Mouse (Mus musculus): ENCODE measurements around the gene Trex1. TPM values are rescaled to one million over a fixed set of nuclear protein-coding genes. Genes with fewer than 3 reads are reported as not detected.

Gene Trex1
- polyA plus RNA-seq, 1 experiment from 2014 or later, result 15.3 TPM

GRCm38 (mm10) chr9:109081749-109082123 is 22.2 kb upstream of the Trex1 start:
- Histone ChIP-seq H3K27me3 (ENCODE audit: control insufficient read depth, insufficient read depth, low read length) (no peaks in the 10 kb centered on the region), H3K4me1 (ENCODE audit: control insufficient read depth, insufficient read depth, low read length) (peaks cover 15% of the 10 kb centered on the region), H3K4me3 (replicated peaks; ENCODE audit: low read depth, low read length) (peak overlapping the region; percentile 80), H3K27ac (replicated peaks; ENCODE audit: low read depth, low read length) (peak overlapping the region; percentile 66; the same call in 1 of the 2 replicates), H3K4me2 (ENCODE audit: low read length) (peak overlapping the region; percentile 89), H3K36me3 (ENCODE audit: control insufficient read depth, insufficient read depth, low read length) (peaks cover 12% of the 10 kb centered on the region; the same call in 1 of the 2 replicates), H3K9ac (replicated peaks; ENCODE audit: low read length) (peak overlapping the region; percentile 86), H3K9me3 (ENCODE audit: control insufficient read depth, low read length) (no peaks in the 10 kb centered on the region)
- WGBS, result 7% methylated on average over 11 of the region's 11 CpGs
- DNase-seq, result no peak
- 0 out of 2 replicates have a peak, but pooled peaks have one; percentile 19 for ATAC-seq (ENCODE audit: low FRiP score, low TSS enrichment)

GRCm38 (mm10) chr9:109080516-109080915 is 21.0 kb upstream of the Trex1 start:
- Histone ChIP-seq H3K27ac (replicated peaks; ENCODE audit: low read depth, low read length) (no peak overlapping the region), H3K4me1 (ENCODE audit: control insufficient read depth, insufficient read depth, low read length) (peaks cover 15% of the 10 kb centered on the region), H3K36me3 (ENCODE audit: control insufficient read depth, insufficient read depth, low read length) (peaks cover 12% of the 10 kb centered on the region; the same call in 1 of the 2 replicates), H3K9ac (replicated peaks; ENCODE audit: low read length) (no peak overlapping the region), H3K4me3 (replicated peaks; ENCODE audit: low read depth, low read length) (no peak overlapping the region), H3K9me3 (ENCODE audit: control insufficient read depth, low read length) (no peaks in the 10 kb centered on the region), H3K4me2 (ENCODE audit: low read length) (no peak overlapping the region), H3K27me3 (ENCODE audit: control insufficient read depth, insufficient read depth, low read length) (no peaks in the 10 kb centered on the region)
- ATAC-seq (ENCODE audit: low FRiP score, low TSS enrichment) (no peak), DNase-seq (no peak)
- 98% methylated on average over 3 of the region's 3 CpGs for WGBS

DNA sequence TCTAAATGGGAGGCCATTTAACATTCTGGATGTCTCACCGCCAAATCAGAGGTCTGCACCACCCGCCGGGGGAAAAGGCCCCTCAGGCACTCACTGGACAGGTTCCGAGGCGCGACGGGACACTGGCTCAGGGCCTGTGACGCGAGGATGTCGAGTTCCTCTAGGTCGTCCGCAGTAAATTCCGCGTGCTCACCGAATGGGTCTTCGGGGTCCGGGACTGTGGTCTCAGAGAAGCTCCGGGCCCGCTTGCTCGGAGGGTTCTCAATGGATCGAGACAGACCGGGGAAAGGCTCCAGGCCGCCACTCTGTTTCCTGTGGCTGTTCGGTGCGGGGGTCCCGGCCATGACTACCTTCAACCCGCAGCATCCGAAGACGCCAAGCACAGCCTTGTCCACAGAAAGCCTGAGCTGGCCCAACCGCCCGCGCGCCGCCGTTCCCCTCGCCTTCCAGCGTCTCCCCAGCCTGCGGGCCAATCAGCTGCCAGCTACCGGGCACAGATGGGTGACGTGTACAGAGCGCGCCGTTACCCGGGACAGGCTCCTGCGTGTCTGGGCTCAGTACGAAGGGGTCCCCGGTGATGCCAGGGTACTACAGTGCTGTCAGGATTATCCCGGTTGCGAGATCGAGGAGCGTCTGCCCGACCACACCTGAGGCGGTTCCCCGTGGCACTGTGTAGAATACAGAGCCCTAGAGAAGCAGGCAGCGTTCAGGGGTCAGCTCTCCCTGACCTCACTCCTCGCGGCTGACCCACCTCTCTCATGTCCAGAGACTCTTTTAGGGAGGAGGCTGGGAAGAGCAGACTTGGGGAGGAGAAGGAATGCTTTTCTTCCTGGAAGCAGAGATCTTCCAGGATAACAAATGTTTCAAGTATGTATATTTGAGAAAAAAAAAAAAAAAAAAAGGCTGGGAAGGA is 14.4 kb upstream of the Trex1 start, which contains the start of gene Atrip:
TSS of gene Atrip (minus strand) at position 464 of the 913 bp plus-strand sequence.
- H3K27ac ChIP-seq (replicated peaks; ENCODE audit: low read depth, low read length), result peak within 1 kb of the TSS; percentile 83
- H3K9me3 ChIP-seq (ENCODE audit: control insufficient read depth, low read length), result no peaks in the 10 kb centered on the region
- H3K4me1 ChIP-seq (ENCODE audit: control insufficient read depth, insufficient read depth, low read length), result peaks cover 22% of the 10 kb centered on the region
- peak; percentile 96 for DNase-seq
- peaks cover 32% of the 10 kb centered on the region for H3K36me3 ChIP-seq (ENCODE audit: control insufficient read depth, insufficient read depth, low read length)
- H3K27me3 ChIP-seq (ENCODE audit: control insufficient read depth, insufficient read depth, low read length), result no peaks in the 10 kb centered on the region
- peak within 1 kb of the TSS; percentile 96 for H3K4me2 ChIP-seq (ENCODE audit: low read length)
- peak; percentile 99 for ATAC-seq (ENCODE audit: low FRiP score, low TSS enrichment)
- peak within 1 kb of the TSS; percentile 86 for H3K9ac ChIP-seq (replicated peaks; ENCODE audit: low read length)
- under 1% methylated on average over 57 of the region's 57 CpGs for whole genome bisulfite sequencing
- H3K4me3 ChIP-seq (replicated peaks; ENCODE audit: low read depth, low read length), result peak within 1 kb of the TSS; percentile 87

- 97% methylated on average over 3 of the region's 3 CpGs for WGBS
- Histone ChIP-seq H3K27ac (replicated peaks; ENCODE audit: low read depth, low read length) (no peak overlapping the region), H3K9me3 (ENCODE audit: control insufficient read depth, low read length) (no peaks in the 10 kb centered on the region), H3K4me3 (replicated peaks; ENCODE audit: low read depth, low read length) (no peak overlapping the region), H3K36me3 (ENCODE audit: control insufficient read depth, insufficient read depth, low read length) (peaks cover 83% of the 10 kb centered on the region), H3K4me1 (ENCODE audit: control insufficient read depth, insufficient read depth, low read length) (peaks cover 13% of the 10 kb centered on the region), H3K9ac (replicated peaks; ENCODE audit: low read length) (no peak overlapping the region), H3K27me3 (ENCODE audit: control insufficient read depth, insufficient read depth, low read length) (no peaks in the 10 kb centered on the region), H3K4me2 (ENCODE audit: low read length) (no peak overlapping the region)
- ATAC-seq (ENCODE audit: low FRiP score, low TSS enrichment) (no peak), DNase-seq (no peak)
Measured at GRCm38 (mm10) chr9:109068095-109068735, 8.7 kb upstream of the Trex1 start.

GRCm38 (mm10) chr9:109060898-109061295 is 1.4 kb upstream of the Trex1 start:
- WGBS, result 92% methylated on average over 5 of the region's 5 CpGs
- no peak overlapping the region for H3K9ac ChIP-seq (replicated peaks; ENCODE audit: low read length)
- ATAC-seq (ENCODE audit: low FRiP score, low TSS enrichment) (no peak), DNase-seq (no peak)
- H3K4me1 ChIP-seq (ENCODE audit: control insufficient read depth, insufficient read depth, low read length), result peaks cover 8% of the 10 kb centered on the region
- H3K27ac ChIP-seq (replicated peaks; ENCODE audit: low read depth, low read length), result no peak overlapping the region
- no peak overlapping the region for H3K4me2 ChIP-seq (ENCODE audit: low read length)
- no peak overlapping the region for H3K4me3 ChIP-seq (replicated peaks; ENCODE audit: low read depth, low read length)
- no peaks in the 10 kb centered on the region for H3K9me3 ChIP-seq (ENCODE audit: control insufficient read depth, low read length)
- H3K36me3 ChIP-seq (ENCODE audit: control insufficient read depth, insufficient read depth, low read length), result peaks cover 73% of the 10 kb centered on the region
- no peaks in the 10 kb centered on the region for H3K27me3 ChIP-seq (ENCODE audit: control insufficient read depth, insufficient read depth, low read length)

DNA sequence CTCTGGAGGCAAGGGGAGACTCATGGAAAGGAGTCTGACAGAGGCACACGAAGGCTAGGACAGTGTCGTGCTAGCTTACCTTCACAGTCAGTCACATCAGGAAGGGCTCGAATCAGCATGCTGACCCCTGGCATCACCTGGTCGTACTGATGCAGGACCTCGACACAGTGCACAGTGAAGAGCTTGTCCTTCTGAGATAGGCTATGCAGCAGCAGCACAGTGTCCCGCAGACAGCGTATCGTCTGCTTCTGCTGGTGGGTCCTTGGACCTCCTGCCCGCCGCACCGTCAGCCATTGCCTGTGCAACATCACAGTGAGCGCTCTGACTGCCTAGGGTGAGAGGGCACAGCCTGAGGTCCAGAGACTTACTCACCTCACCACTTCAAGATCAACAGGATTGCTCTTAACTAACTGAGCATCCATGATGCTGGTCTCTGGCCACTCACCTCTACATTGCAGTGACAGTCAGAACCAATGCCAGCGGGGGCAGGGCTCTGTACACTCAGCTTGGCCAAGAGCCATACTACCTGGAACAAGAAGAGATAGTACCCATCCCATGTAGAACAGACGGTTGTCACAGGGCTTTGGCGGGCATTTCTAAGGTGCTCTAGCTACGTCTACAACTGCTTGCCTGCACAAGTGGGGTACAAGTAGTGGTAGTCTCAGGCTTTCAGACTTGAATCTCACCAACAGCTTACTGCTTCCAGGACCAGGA is 807 bp upstream of the Trex1 start:
- Histone ChIP-seq H3K4me3 (replicated peaks; ENCODE audit: low read depth, low read length) (no peak overlapping the region), H3K4me1 (ENCODE audit: control insufficient read depth, insufficient read depth, low read length) (peaks cover 10% of the 10 kb centered on the region), H3K4me2 (ENCODE audit: low read length) (no peak overlapping the region), H3K27me3 (ENCODE audit: control insufficient read depth, insufficient read depth, low read length) (no peaks in the 10 kb centered on the region), H3K9ac (replicated peaks; ENCODE audit: low read length) (0 out of 2 replicates have a peak overlapping the region, but pooled peaks have one; percentile 23), H3K36me3 (ENCODE audit: control insufficient read depth, insufficient read depth, low read length) (peaks cover 68% of the 10 kb centered on the region), H3K27ac (replicated peaks; ENCODE audit: low read depth, low read length) (peak overlapping the region; percentile 86; the same call in 1 of the 2 replicates), H3K9me3 (ENCODE audit: control insufficient read depth, low read length) (no peaks in the 10 kb centered on the region)
- no peak for DNase-seq
- no peak for ATAC-seq (ENCODE audit: low FRiP score, low TSS enrichment)
- WGBS, result 93% methylated on average over 16 of the region's 16 CpGs

DNA sequence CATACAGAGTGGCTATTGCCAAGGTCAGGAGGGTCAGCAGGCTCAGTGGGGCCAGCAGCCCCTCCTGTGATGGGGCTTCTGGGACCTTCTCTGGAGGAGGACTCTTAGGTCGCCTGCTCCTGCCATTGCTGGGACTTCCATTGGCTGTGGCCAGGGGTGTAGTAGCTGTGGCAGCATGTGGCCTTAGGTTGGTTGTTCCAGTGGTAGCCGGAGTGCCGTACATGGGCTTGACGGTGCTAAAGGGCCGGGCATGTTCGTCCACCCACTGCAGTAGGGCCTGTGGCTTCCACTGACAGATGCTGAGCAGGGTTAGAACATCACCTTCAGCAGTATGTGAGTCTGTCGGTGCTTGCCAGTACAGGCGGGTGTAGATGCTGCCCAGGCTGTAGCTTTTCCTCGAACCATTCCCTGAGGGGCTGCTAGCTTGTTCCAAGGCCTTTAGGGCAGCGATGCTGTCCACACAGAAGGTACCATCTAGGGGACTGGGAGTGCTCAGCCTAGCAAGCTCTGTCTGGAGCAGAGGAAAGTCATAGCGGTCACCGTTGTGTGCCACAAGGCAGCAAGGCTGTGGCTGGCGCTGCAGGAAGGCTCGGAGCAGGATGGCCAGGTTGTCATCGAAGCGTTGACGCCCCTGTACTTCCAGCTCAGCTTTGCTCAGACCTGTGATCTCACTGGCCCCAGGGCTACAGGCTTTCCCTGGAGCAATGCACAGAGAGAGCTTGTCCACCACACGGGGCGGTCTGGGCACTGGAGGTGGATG is 1.3 kb downstream of the Trex1 start:
- no peaks in the 10 kb centered on the region for H3K9me3 ChIP-seq (ENCODE audit: control insufficient read depth, low read length)
- H3K4me1 ChIP-seq (ENCODE audit: control insufficient read depth, insufficient read depth, low read length), result peaks cover 15% of the 10 kb centered on the region
- DNase-seq, result no peak
- no peak overlapping the region for H3K4me3 ChIP-seq (replicated peaks; ENCODE audit: low read depth, low read length)
- no peak for ATAC-seq (ENCODE audit: low FRiP score, low TSS enrichment)
- H3K27ac ChIP-seq (replicated peaks; ENCODE audit: low read depth, low read length), result no peak overlapping the region
- H3K27me3 ChIP-seq (ENCODE audit: control insufficient read depth, insufficient read depth, low read length), result no peaks in the 10 kb centered on the region
- 95% methylated on average over 19 of the region's 19 CpGs for WGBS
- H3K36me3 ChIP-seq (ENCODE audit: control insufficient read depth, insufficient read depth, low read length), result peaks cover 46% of the 10 kb centered on the region
- no peak overlapping the region for H3K4me2 ChIP-seq (ENCODE audit: low read length)
- no peak overlapping the region for H3K9ac ChIP-seq (replicated peaks; ENCODE audit: low read length)

DNA sequence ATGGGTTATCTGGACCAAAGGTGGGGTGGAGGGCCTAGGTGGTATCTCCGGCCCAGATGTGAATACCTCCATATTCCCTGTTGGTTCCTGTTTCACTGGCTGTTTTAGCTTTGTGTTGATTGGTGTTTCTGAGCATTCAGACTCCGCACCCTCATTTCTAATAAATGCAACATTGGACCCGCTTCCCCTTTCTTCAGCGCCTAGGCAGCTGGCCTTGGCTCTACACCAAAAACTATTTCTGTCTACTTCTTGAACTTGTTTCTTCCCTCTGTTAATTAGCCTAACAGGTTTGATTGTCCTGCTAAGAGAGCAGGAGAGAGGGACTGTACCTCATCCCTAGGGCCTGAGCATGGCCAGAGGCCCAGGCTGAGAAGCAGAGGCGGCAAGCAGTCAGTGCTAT is 2.0 kb downstream of the Trex1 start:
- peaks cover 40% of the 10 kb centered on the region for H3K36me3 ChIP-seq (ENCODE audit: control insufficient read depth, insufficient read depth, low read length)
- H3K9ac ChIP-seq (replicated peaks; ENCODE audit: low read length), result no peak overlapping the region
- no peak overlapping the region for H3K4me2 ChIP-seq (ENCODE audit: low read length)
- 99% methylated on average over 5 of the region's 5 CpGs for WGBS
- no peak overlapping the region for H3K4me3 ChIP-seq (replicated peaks; ENCODE audit: low read depth, low read length)
- no peaks in the 10 kb centered on the region for H3K27me3 ChIP-seq (ENCODE audit: control insufficient read depth, insufficient read depth, low read length)
- DNase-seq, result no peak
- no peaks in the 10 kb centered on the region for H3K9me3 ChIP-seq (ENCODE audit: control insufficient read depth, low read length)
- no peak for ATAC-seq (ENCODE audit: low FRiP score, low TSS enrichment)
- no peak overlapping the region for H3K27ac ChIP-seq (replicated peaks; ENCODE audit: low read depth, low read length)
- peaks cover 15% of the 10 kb centered on the region for H3K4me1 ChIP-seq (ENCODE audit: control insufficient read depth, insufficient read depth, low read length)

All from midbrain, embryonic 14.5 days (tissue).